Mouse (Mus musculus) kidney, adult 2 months (tissue): ENCODE measurements around the gene Fbxl13.

Source experiments
- CTCF ChIP-seq: fragments of 200-500 bp; conservative IDR thresholded peaks from 2 replicates; pipeline ENCODE4 v1.5.1; 2011; ENCODE audit warnings: low read depth, mild to moderate bottlenecking, control low read depth, low read length, moderate library complexity, mixed read lengths; ENCODE audit not compliant: insufficient read depth, insufficient read length
- POLR2A ChIP-seq: fragments of 200-500 bp; IDR thresholded peaks from one replicate; pipeline ENCODE4 v1.6.1; 2011; ENCODE audit warnings: low read depth, low read length, control low read depth

DNA sequence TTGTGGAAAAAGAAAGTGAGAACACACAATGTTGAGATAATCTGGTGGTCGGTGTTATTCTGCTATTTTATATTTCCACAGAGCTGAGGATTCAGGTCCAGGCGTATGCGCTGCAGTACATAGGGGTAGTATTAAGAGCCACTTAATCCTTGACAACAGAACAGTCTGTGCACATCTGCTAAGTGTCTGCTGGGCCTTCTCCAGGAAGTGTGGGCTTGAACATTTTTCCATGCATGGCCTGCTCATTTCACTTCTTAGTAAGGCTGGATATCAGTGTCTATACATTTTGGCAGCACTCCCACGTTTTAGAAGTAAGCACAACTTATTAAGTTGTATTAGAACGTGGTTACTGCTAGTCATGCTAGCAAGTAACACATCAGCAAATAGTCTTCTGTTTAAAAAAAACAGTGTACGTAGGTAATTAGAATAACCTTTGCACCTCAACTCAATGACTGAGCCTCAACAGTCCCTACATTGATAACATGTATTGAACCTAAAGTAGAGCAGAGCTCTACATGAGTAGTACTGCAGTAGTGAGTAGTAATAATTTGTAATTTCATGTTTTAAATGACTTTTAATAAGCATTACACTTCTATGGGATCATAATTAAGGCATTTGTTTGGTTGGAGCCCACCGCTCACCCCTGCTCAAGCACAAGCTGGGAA lies 205.9 kb downstream of the Fbxl13 start:
- TF ChIP-seq CTCF = no peak
- TF ChIP-seq POLR2A = no peak
